Mouse (Mus musculus) ES-E14 (cell line): ENCODE results near the gene Klk9.

ENCODE experiments used
- CHD2 ChIP-seq: IDR thresholded peaks from 2 replicates; pipeline ENCODE4 v1.6.1; 2014; ENCODE audit warnings: mild to moderate bottlenecking, low read depth, low read length, inconsistent platforms
- MAFK ChIP-seq: IDR thresholded peaks from 2 replicates; pipeline ENCODE4 v1.6.1; 2014; ENCODE audit warnings: mild to moderate bottlenecking, low read depth, low read length, inconsistent platforms; ENCODE audit not compliant: insufficient read depth

DNA sequence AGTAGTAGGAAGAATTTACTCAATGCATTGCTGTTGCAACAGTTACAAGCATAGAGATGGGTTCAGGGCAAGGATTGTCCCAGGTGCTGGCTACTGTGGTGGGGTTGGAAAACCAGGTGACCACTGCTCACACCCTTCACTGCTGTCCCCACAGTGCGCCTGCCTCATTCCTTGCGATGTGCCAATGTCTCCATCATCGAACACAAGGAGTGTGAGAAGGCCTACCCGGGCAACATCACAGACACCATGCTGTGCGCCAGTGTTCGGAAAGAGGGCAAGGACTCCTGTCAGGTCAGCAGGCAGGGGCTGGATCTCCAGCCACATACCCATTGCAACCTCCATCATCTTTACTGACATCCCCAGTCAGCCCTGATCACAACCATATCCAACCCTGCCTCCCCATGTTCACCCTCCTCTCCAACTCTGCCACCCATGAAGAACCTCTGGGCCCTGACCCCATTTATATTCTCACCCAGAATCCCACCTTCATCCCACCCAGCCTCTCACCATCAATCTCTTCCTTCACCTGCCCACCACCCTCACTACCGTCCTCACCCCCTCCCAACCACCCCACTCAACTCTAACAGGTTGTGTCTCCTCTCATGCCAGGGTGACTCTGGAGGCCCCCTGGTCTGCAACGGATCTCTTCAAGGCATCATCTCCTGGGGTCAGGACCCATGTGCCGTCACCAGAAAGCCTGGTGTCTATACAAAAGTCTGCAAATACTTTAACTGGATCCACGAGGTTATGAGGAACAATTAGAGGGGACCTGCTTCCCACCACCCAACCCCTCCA is 13.3 kb upstream of the Klk9 start:
- TF ChIP-seq MAFK (no peak), CHD2 (no peak)
